Mouse (Mus musculus) neural tube, embryonic 10.5 days (tissue): Measurements from ENCODE around the gene Nub1.

Source experiments
- DNase-seq: peaks from one replicate; pipeline ENCODE4 v3.0.0-alpha.2; 2017; ENCODE audit warnings: low spot score; ENCODE audit errors: extremely low spot score

The Nub1 gene

DNA sequence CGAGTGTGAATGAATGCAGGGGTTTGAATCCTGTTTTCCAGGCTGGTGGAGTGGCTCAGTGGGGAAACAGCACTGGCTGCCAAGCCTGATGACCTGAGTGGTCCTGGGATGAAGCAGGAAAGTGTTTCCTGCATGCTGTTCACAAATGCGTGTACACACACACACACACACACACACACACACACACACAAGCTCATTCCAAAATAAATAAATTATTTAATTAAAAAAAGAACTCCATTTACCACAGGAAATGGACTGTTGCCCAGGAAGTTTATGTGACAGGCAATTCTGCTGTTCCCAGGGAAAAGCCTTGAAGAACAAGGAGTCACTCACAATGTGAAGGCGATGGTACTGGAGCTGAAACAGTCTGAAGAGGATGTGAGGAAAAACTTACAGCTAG, 11.4 kb downstream of the Nub1 start:
- no peak for DNase-seq

GRCm38 (mm10) chr5:24701271-24701670, 15.9 kb downstream of the Nub1 start:
- no peak for DNase-seq

DNA sequence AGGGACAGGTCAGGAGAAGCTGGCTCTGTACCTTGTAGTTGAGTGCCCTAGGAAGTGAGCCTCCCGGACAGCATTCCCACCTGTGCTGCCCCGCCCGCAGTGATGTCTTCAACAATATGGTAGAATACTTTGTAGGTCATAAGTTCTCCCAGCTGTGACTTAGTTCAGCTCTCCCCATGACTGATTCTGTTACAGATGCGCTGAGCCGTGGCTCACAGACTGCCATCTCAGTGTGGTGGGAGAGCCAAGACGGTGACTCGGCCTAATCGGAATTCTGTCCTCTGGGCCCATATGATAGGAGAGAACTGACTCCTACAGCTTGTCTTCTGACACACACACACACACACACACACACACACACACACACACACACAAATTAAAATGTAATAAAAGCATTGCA, 19.3 kb downstream of the Nub1 start:
- no peak for DNase-seq

- DNase-seq: no peak
These were observed 24.6 kb downstream of the Nub1 start for GRCm38 (mm10) chr5:24709962-24710361.

DNA sequence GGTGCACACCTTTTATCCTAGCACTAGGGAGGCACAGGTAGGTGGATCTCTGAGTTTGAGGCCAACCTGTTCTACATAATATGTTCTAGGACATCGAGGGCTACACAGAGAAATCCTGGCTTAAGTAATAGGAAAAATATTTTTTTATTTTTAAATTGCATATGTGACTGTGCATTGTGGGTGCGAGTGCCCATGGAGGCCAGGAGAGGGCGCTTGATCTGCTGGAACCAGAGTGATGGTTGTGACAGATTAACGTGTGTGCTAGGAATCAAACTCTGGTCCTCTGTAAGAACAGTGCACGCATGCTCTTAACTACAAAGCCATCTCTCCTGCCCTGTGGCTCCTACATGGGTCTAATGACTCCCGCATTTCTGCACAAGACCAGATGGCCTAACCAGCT, 26.3 kb downstream of the Nub1 start:
- DNase-seq: no peak

DNA sequence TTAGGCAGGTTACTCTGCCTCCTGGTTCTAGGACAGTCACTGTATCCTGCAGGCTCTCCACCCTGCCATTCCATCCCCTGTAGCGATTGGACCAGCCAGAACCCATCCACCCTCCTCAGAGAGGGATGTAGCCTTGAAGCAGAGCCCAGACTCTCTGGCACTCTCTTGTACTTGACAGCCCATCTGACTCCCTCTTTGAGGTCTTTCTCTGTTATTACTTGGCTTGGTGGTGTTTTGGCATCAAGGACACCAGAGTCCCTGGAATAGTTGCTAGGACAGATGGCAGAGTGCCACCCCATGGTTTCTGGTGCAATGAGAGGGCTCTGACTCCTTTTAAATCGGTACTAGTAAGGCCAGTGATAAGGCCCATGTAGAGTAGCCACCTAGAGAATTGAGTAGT, 27.9 kb downstream of the Nub1 start:
- no peak for DNase-seq

GRCm38 (mm10) chr5:24713987-24714386, 28.7 kb downstream of the Nub1 start:
- DNase-seq: no peak

GRCm38 (mm10) chr5:24718076-24718475, 32.7 kb downstream of the Nub1 start:
- DNase-seq: no peak

DNA sequence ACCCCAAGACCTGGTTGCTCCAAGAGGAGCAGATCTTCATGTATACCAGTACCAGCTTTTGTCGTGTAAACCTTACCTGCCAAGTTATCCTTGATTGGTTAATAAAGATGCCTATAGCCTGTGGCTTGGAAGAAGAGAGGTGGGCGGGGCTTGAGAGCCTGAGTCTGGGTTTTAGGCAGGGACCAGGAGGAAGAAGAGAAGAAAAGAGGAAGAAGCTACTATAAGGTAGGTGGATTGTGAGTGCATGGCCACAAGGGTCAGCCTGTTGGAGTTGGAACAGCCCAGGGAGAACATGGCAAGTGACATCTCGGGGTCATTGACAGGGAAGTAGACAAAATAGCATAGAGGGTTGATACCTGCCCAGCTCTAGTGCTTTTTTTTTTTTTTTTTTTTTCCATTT, 34.5 kb downstream of the Nub1 start:
- no peak for DNase-seq

- no peak for DNase-seq
These were observed 38.4 kb downstream of the Nub1 start for GRCm38 (mm10) chr5:24723527-24724269.

DNA sequence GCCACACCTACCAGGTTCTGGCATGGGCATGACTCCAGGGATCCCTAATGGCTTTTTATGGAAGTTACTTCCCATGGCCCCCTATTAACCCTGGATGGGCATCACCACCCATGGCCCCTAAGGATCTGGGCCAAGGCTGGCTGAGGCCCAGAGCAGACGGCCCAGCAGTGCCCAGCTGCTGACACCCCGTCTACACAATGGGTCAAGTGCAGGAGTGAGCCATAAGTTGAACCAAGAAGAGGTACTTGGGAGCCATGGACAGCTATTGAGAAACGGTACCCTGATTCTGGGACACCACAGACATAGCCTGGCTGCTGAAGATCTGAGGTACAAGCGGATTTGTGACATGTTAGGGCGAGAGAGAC, 38.9 kb downstream of the Nub1 start:
- no peak for DNase-seq

DNA sequence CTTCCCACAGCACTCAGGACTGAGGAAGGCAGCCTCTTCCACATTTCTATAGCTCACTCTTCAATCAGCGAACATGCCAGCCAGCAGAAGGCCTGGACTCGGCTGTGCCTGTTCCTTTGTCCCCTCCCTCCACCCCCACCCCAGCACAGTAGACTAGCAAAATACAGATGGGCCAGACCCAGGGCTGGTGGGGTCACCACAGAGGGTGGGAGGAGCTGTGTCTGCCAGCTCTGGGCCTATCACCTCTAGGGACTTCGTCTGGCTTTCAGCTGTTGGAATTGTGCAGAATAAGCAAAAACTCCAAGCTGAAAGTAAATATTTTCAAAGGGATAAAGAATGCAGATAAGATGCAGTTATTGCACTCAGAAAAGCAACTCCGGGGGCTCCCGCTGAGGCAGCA, 39.5 kb downstream of the Nub1 start:
- DNase-seq: peak; percentile 29

- DNase-seq: no peak
These were observed 40.6 kb downstream of the Nub1 start for GRCm38 (mm10) chr5:24725897-24726296.

- DNase-seq: no peak
These were observed 41.8 kb downstream of the Nub1 start for GRCm38 (mm10) chr5:24726901-24727836.

DNA sequence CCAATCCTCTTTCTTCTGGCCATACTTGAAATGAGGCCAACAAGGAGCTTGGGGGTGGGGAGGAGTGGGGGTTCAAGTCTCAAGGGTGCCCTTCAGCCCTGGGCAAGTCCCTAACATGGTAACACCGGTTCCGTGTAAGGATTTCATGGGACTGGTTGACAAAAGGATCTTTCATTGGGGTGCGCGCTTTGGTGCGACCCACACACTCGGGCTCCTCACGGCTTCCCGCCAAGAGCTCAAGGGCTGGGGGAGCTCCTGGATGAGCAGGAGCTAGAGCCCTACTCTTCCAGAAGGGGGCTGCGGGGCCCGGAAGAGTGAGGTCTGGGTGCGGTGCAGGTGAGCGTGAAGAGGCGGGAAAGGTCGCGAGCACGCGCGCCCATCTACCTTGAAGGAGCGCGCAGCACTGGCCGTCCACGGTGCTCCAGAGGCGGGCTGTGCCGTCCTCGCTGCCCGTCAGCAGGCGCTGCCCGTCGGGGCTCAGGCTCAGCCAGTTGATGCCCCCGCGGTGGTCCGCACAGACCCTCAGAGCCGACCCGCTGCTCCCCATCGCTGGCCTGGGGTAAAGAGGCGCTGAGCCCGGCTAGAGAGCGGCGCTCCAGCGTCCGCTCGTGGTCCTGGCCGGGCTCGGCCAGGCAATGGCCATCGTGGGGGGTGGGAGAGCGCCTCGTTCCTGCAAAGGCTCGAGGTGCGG, 44.6 kb downstream of the Nub1 start:
- DNase-seq: peak; percentile 53

DNA sequence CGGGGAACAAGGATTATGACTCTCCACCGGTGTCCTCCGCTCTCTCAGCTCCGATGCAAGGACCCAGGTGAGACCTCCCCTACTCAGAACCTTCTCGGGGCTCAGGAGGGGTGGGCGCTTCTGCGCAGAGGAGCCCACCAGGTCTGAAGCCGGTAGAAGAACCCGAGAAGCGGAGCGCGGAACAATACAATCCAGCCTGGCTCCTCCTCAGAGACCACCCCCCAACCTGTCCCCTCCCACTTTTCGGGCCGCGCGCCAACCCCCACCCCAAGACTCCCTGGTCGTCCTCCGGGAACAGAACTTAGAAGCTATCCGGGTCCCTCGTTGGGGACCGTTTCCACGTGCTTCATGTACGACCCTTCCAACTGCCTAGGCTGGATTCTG, 45.1 kb downstream of the Nub1 start, which contains the start of gene Wdr86:
Wdr86 (minus strand) TSS at position 240 of the 384 bp plus-strand sequence.
- DNase-seq: peak; percentile 66

DNA sequence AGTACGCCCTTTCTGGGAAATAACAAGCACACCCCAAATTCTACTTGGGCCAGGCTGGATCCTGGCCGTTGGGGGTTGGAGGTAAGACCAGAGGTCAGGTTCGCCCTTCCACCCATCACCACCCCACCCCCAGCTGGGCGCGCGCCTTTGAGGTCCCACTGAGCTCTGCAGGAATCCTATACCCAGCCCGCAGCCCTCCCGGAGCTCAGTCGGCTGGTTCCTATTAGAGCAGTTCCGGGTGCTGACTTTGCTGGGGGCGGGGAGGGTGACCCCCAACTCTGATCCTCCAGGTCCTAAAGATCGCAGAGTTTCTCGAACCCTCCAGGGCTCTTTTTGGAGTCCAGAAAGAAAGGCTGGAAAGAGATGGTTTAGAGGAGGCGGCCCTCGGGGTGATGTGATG, 45.7 kb downstream of the Nub1 start:
- DNase-seq: peak; percentile 57

- peak; percentile 75 for DNase-seq
These were observed 47.8 kb downstream of the Nub1 start for GRCm38 (mm10) chr5:24733134-24733533.

- no peak for DNase-seq
These were observed 48.6 kb downstream of the Nub1 start for GRCm38 (mm10) chr5:24733771-24734426.

DNA sequence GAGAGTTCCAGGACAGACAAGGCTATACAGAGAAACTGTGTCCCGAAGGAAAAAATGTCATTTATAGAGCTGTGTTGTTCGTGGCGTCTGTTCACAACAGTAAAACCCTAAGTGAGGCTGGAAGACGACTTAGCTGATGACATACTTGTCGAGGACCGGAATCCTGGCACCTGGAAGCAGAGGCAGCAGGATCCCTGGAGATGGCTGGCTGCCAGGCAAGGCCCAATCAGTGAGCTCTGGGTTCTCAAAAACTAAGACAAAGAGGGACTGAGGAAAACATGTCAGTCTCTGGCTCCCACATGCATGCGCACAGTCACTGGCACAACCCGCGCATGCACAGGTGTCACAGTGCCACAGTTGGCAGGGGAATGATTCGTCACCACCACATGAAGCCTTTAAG, 52.3 kb downstream of the Nub1 start:
- no peak for DNase-seq

DNA sequence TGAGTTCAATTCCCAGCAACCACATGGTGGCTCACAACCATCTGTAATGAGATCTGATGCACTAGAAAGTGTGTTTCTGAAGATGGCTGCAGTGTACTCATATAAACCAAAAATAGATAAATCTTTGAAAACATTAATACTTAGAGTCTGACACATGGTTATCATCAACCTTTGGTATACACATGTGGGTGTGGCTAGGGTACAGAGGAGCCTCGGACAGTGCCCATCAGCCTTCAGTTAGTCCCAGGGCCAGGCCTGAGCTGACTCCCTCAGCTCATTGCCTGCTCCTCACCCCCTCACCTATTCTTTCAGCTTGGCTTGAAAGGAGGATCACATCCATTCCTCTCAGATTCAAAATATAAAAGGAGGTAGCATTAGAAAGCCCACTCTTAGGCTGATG, 53.2 kb downstream of the Nub1 start:
- no peak for DNase-seq
